Mouse (Mus musculus): ENCODE measurements around the gene Naa50. TPM values are rescaled to one million over a fixed set of nuclear protein-coding genes. Genes with fewer than 3 reads are reported as not detected.

Naa50 gene
- polyA plus RNA-seq, 1 experiment from 2014 or later: 82.1 TPM

GRCm38 (mm10) chr16:44123786-44124185 lies 15.8 kb upstream of the Naa50 start:
- Histone ChIP-seq H3K4me2 (replicated peaks) (no peak overlapping the region), H3K4me1 (no peaks in the 10 kb centered on the region), H3K9me3 (no peaks in the 10 kb centered on the region), H3K9ac (replicated peaks) (no peak overlapping the region), H3K27ac (replicated peaks) (no peak overlapping the region), H3K4me3 (no peak overlapping the region), H3K36me3 (no peaks in the 10 kb centered on the region), H3K27me3 (no peaks in the 10 kb centered on the region)
- 70% methylated on average over 2 of the region's 2 CpGs for WGBS
- no peak for ATAC-seq (replicated peaks)

GRCm38 (mm10) chr16:44124713-44125112 lies 14.9 kb upstream of the Naa50 start:
- Histone ChIP-seq H3K27ac (replicated peaks) (no peak overlapping the region), H3K36me3 (no peaks in the 10 kb centered on the region), H3K4me2 (replicated peaks) (no peak overlapping the region), H3K9me3 (no peaks in the 10 kb centered on the region), H3K4me3 (no peak overlapping the region), H3K9ac (replicated peaks) (no peak overlapping the region), H3K4me1 (no peaks in the 10 kb centered on the region), H3K27me3 (no peaks in the 10 kb centered on the region)
- no peak for ATAC-seq (replicated peaks)
- 88% methylated on average over 1 of the region's 1 CpGs for WGBS

GRCm38 (mm10) chr16:44125436-44125835 lies 14.2 kb upstream of the Naa50 start:
- no peak overlapping the region for H3K9ac ChIP-seq (replicated peaks)
- no peaks in the 10 kb centered on the region for H3K9me3 ChIP-seq
- ATAC-seq (replicated peaks): no peak
- no peaks in the 10 kb centered on the region for H3K27me3 ChIP-seq
- no peak overlapping the region for H3K27ac ChIP-seq (replicated peaks)
- H3K4me1 ChIP-seq: no peaks in the 10 kb centered on the region
- 86% methylated on average over 2 of the region's 2 CpGs for WGBS
- no peaks in the 10 kb centered on the region for H3K36me3 ChIP-seq
- no peak overlapping the region for H3K4me3 ChIP-seq
- no peak overlapping the region for H3K4me2 ChIP-seq (replicated peaks)

GRCm38 (mm10) chr16:44126437-44126836 lies 13.2 kb upstream of the Naa50 start:
- 66% methylated on average over 4 of the region's 4 CpGs for WGBS
- no peak overlapping the region for H3K4me3 ChIP-seq
- no peak overlapping the region for H3K4me2 ChIP-seq (replicated peaks)
- no peak overlapping the region for H3K27ac ChIP-seq (replicated peaks)
- no peak for ATAC-seq (replicated peaks)
- H3K9me3 ChIP-seq: no peaks in the 10 kb centered on the region
- no peak overlapping the region for H3K9ac ChIP-seq (replicated peaks)
- no peaks in the 10 kb centered on the region for H3K27me3 ChIP-seq
- H3K4me1 ChIP-seq: no peaks in the 10 kb centered on the region
- no peaks in the 10 kb centered on the region for H3K36me3 ChIP-seq

GRCm38 (mm10) chr16:44132300-44132699 lies 7.3 kb upstream of the Naa50 start:
- no peak for ATAC-seq (replicated peaks)
- WGBS: 89% methylated on average over 4 of the region's 4 CpGs
- Histone ChIP-seq H3K36me3 (no peaks in the 10 kb centered on the region), H3K4me1 (peaks cover 8% of the 10 kb centered on the region; the same call in 1 of the 2 replicates), H3K4me2 (replicated peaks) (no peak overlapping the region), H3K27ac (replicated peaks) (no peak overlapping the region), H3K9me3 (no peaks in the 10 kb centered on the region), H3K27me3 (no peaks in the 10 kb centered on the region), H3K9ac (replicated peaks) (no peak overlapping the region), H3K4me3 (no peak overlapping the region)

GRCm38 (mm10) chr16:44133187-44133586 lies 6.4 kb upstream of the Naa50 start:
- H3K27me3 ChIP-seq: no peaks in the 10 kb centered on the region
- H3K9ac ChIP-seq (replicated peaks): no peak overlapping the region
- no peaks in the 10 kb centered on the region for H3K9me3 ChIP-seq
- no peak for ATAC-seq (replicated peaks)
- no peak overlapping the region for H3K4me3 ChIP-seq
- 91% methylated on average over 3 of the region's 3 CpGs for WGBS
- H3K27ac ChIP-seq (replicated peaks): no peak overlapping the region
- H3K4me2 ChIP-seq (replicated peaks): no peak overlapping the region
- H3K36me3 ChIP-seq: no peaks in the 10 kb centered on the region
- H3K4me1 ChIP-seq: peaks cover 17% of the 10 kb centered on the region

GRCm38 (mm10) chr16:44136511-44137021 lies 3.1 kb upstream of the Naa50 start:
- H3K27me3 ChIP-seq: no peaks in the 10 kb centered on the region
- 92% methylated on average over 6 of the region's 6 CpGs for WGBS
- peaks cover 26% of the 10 kb centered on the region for H3K4me1 ChIP-seq
- no peaks in the 10 kb centered on the region for H3K9me3 ChIP-seq
- H3K4me3 ChIP-seq: no peak overlapping the region
- no peak overlapping the region for H3K9ac ChIP-seq (replicated peaks)
- no peak overlapping the region for H3K4me2 ChIP-seq (replicated peaks)
- no peak overlapping the region for H3K27ac ChIP-seq (replicated peaks)
- ATAC-seq (replicated peaks): no peak
- H3K36me3 ChIP-seq: no peaks in the 10 kb centered on the region

- Histone ChIP-seq H3K4me1 (peaks cover 29% of the 10 kb centered on the region), H3K36me3 (no peaks in the 10 kb centered on the region), H3K4me2 (replicated peaks) (peak overlapping the region; percentile 86), H3K27me3 (no peaks in the 10 kb centered on the region), H3K9me3 (no peaks in the 10 kb centered on the region), H3K9ac (replicated peaks) (peak overlapping the region; percentile 79), H3K27ac (replicated peaks) (peak overlapping the region; percentile 99), H3K4me3 (peak overlapping the region; percentile 85)
- no peak; the same call in none of the 2 replicates for ATAC-seq (replicated peaks)
- WGBS: 1% methylated on average over 24 of the region's 24 CpGs
Measured at GRCm38 (mm10) chr16:44138377-44138978, 1.2 kb upstream of the Naa50 start.

GRCm38 (mm10) chr16:44138979-44139535 lies 573 bp upstream of the Naa50 start:
- Histone ChIP-seq H3K9ac (replicated peaks) (peak overlapping the region; percentile 79), H3K4me1 (peaks cover 29% of the 10 kb centered on the region), H3K36me3 (no peaks in the 10 kb centered on the region), H3K9me3 (no peaks in the 10 kb centered on the region), H3K27ac (replicated peaks) (peak overlapping the region; percentile 99), H3K27me3 (no peaks in the 10 kb centered on the region), H3K4me3 (peak overlapping the region; percentile 85), H3K4me2 (replicated peaks) (peak overlapping the region; percentile 86)
- ATAC-seq (replicated peaks): peak; percentile 90
- WGBS: under 1% methylated on average over 25 of the region's 25 CpGs

GRCm38 (mm10) chr16:44140186-44140787 lies 657 bp downstream of the Naa50 start:
- under 1% methylated on average over 43 of the region's 44 CpGs for WGBS
- H3K9ac ChIP-seq (replicated peaks): peak overlapping the region; percentile 79
- peaks cover 29% of the 10 kb centered on the region for H3K4me1 ChIP-seq
- no peaks in the 10 kb centered on the region for H3K36me3 ChIP-seq
- no peaks in the 10 kb centered on the region for H3K9me3 ChIP-seq
- H3K27me3 ChIP-seq: no peaks in the 10 kb centered on the region
- peak overlapping the region; percentile 85 for H3K4me3 ChIP-seq
- peak overlapping the region; percentile 86 for H3K4me2 ChIP-seq (replicated peaks)
- peak; percentile 24 for ATAC-seq (replicated peaks)
- H3K27ac ChIP-seq (replicated peaks): peak overlapping the region; percentile 99

- 29% methylated on average over 6 of the region's 6 CpGs for WGBS
- Histone ChIP-seq H3K27me3 (no peaks in the 10 kb centered on the region), H3K9me3 (no peaks in the 10 kb centered on the region), H3K4me1 (peaks cover 29% of the 10 kb centered on the region), H3K4me3 (peak overlapping the region; percentile 4; the same call in 1 of the 2 replicates), H3K27ac (replicated peaks) (no peak overlapping the region), H3K4me2 (replicated peaks) (peak overlapping the region; percentile 86; the same call in 1 of the 2 replicates), H3K36me3 (no peaks in the 10 kb centered on the region), H3K9ac (replicated peaks) (no peak overlapping the region)
- no peak for ATAC-seq (replicated peaks)
Measured at GRCm38 (mm10) chr16:44141483-44141882, 1.9 kb downstream of the Naa50 start.

- H3K4me1 ChIP-seq: no peaks in the 10 kb centered on the region
- no peaks in the 10 kb centered on the region for H3K9me3 ChIP-seq
- no peak for ATAC-seq (replicated peaks)
- H3K9ac ChIP-seq (replicated peaks): no peak overlapping the region
- H3K36me3 ChIP-seq: no peaks in the 10 kb centered on the region
- no peaks in the 10 kb centered on the region for H3K27me3 ChIP-seq
- H3K4me2 ChIP-seq (replicated peaks): no peak overlapping the region
- no peak overlapping the region for H3K27ac ChIP-seq (replicated peaks)
- no peak overlapping the region for H3K4me3 ChIP-seq
- 85% methylated on average over 1 of the region's 1 CpGs for WGBS
Measured at GRCm38 (mm10) chr16:44149002-44149767, 9.6 kb downstream of the Naa50 start.

Measured in forebrain, embryonic 15.5 days (tissue).